Mouse (Mus musculus) cerebellum, adult 2 months (tissue): ENCODE results near the gene Itgb5. TPM values are rescaled to one million over a fixed set of nuclear protein-coding genes. Genes with fewer than 3 reads are reported as not detected.
A peak's percentile ranks its signal among the peaks of the same experiment; 100 is the strongest.

Experiments
- DNase-seq, 2 experiments: peaks; one replicate each; pipeline ENCODE4 v3.0.0; 2021
- H3K27ac ChIP-seq: fragments of 200-500 bp; 2 replicates; pipeline ENCODE4 v1.5.1; 2012; ENCODE audit warnings: low read length, control low read depth, inconsistent platforms; ENCODE audit not compliant: insufficient read depth
- H3K27me3 ChIP-seq: fragments of 200-500 bp; 2 replicates; pipeline ENCODE4 v1.6.1; 2012; ENCODE audit warnings: inconsistent platforms, mild to moderate bottlenecking, low read length, moderate library complexity; ENCODE audit not compliant: control insufficient read depth, insufficient read depth
- H3K4me1 ChIP-seq: fragments of 200-500 bp; 2 replicates; pipeline ENCODE4 v1.6.1; 2011; ENCODE audit warnings: low read length; ENCODE audit not compliant: control insufficient read depth, insufficient read depth
- H3K4me3 ChIP-seq: fragments of 200-500 bp; replicated peaks from 2 replicates; pipeline ENCODE3; 2011; ENCODE audit warnings: mild to moderate bottlenecking, low read depth, low read length, control low read depth; ENCODE audit not compliant: insufficient read depth
- CTCF ChIP-seq: fragments of 200-500 bp; IDR thresholded peaks from 2 replicates; pipeline ENCODE4 v1.5.1; 2011; ENCODE audit warnings: low read depth, mild to moderate bottlenecking, control low read depth, low read length, moderate library complexity, borderline replicate concordance; ENCODE audit not compliant: insufficient read depth
- POLR2A ChIP-seq: fragments of 200-500 bp; IDR thresholded peaks from 2 replicates; pipeline ENCODE4 v1.6.1; 2011; ENCODE audit warnings: low read length, control low read depth, borderline replicate concordance; ENCODE audit not compliant: insufficient read depth
- whole genome bisulfite sequencing: fragments of 180-500 bp; shearing (Covaris S2); methylation state at CpG from one replicate; pipeline ENCODE4 v1.1.7; 2018; 5-methylcytosine and 5-hydroxymethylcytosine counted together
- polyA plus RNA-seq: library from polyadenylated mRNA; depleted of rRNA; stranded (reverse); fragments of >200 nt; gene quantifications from 2 replicates; pipeline ENCODE4 v1.2.3, GENCODE M21; 2012

The Itgb5 gene
- polyA plus RNA-seq, 1 experiment, result 59.0 TPM

GRCm38 (mm10) chr16:33908239-33908638 lies 78.8 kb downstream of the Itgb5 start:
- no peak overlapping the region for H3K4me3 ChIP-seq
- no peaks in the 10 kb centered on the region for H3K27me3 ChIP-seq
- 50% methylated on average over 4 of the region's 4 CpGs for WGBS
- TF ChIP-seq POLR2A (no peak), CTCF (no peak)
- H3K4me1 ChIP-seq, result no peaks in the 10 kb centered on the region
- H3K27ac ChIP-seq, result no peak overlapping the region
- DNase-seq, result no peak

GRCm38 (mm10) chr16:33914997-33915396 lies 85.5 kb downstream of the Itgb5 start:
- WGBS, result 81% methylated on average over 4 of the region's 4 CpGs
- TF ChIP-seq POLR2A (no peak), CTCF (no peak)
- no peak for DNase-seq
- no peak overlapping the region for H3K27ac ChIP-seq
- H3K4me3 ChIP-seq, result no peak overlapping the region
- no peaks in the 10 kb centered on the region for H3K27me3 ChIP-seq
- H3K4me1 ChIP-seq, result peaks cover 17% of the 10 kb centered on the region

GRCm38 (mm10) chr16:33916473-33917251 lies 87.2 kb downstream of the Itgb5 start:
- Histone ChIP-seq H3K4me3 (no peak overlapping the region), H3K27me3 (no peaks in the 10 kb centered on the region), H3K27ac (no peak overlapping the region), H3K4me1 (peaks cover 20% of the 10 kb centered on the region)
- no peak for TF ChIP-seq CTCF
- DNase-seq, result peak; percentile 52 to 67
- 16% methylated on average over 12 of the region's 12 CpGs for WGBS

GRCm38 (mm10) chr16:33917390-33917789 lies 87.9 kb downstream of the Itgb5 start:
- Histone ChIP-seq H3K4me1 (peaks cover 27% of the 10 kb centered on the region), H3K4me3 (no peak overlapping the region), H3K27ac (no peak overlapping the region), H3K27me3 (no peaks in the 10 kb centered on the region)
- 60% methylated on average over 5 of the region's 5 CpGs for WGBS
- TF ChIP-seq POLR2A (no peak), CTCF (no peak)
- no peak for DNase-seq

GRCm38 (mm10) chr16:33917926-33918325 lies 88.5 kb downstream of the Itgb5 start:
- no peak overlapping the region for H3K27ac ChIP-seq
- WGBS, result 96% methylated on average over 5 of the region's 5 CpGs
- TF ChIP-seq CTCF (no peak), POLR2A (no peak)
- H3K4me3 ChIP-seq, result no peak overlapping the region
- H3K27me3 ChIP-seq, result no peaks in the 10 kb centered on the region
- H3K4me1 ChIP-seq, result peaks cover 28% of the 10 kb centered on the region
- DNase-seq, result no peak

GRCm38 (mm10) chr16:33921514-33921913 lies 92.0 kb downstream of the Itgb5 start:
- peaks cover 20% of the 10 kb centered on the region for H3K4me1 ChIP-seq
- 94% methylated on average over 5 of the region's 5 CpGs for WGBS
- H3K27me3 ChIP-seq, result no peaks in the 10 kb centered on the region
- no peak overlapping the region for H3K27ac ChIP-seq
- TF ChIP-seq POLR2A, result no peak
- no peak for TF ChIP-seq CTCF
- no peak overlapping the region for H3K4me3 ChIP-seq
- no peak for DNase-seq

GRCm38 (mm10) chr16:33922111-33923000 lies 92.9 kb downstream of the Itgb5 start:
- 50% methylated on average over 18 of the region's 18 CpGs for WGBS
- no peak overlapping the region for H3K4me3 ChIP-seq
- H3K27ac ChIP-seq, result no peak overlapping the region
- no peaks in the 10 kb centered on the region for H3K27me3 ChIP-seq
- peaks cover 11% of the 10 kb centered on the region for H3K4me1 ChIP-seq
- TF ChIP-seq POLR2A, result no peak
- DNase-seq, result peak in 1 of 2 experiments; percentile 57

- no peak for DNase-seq
- WGBS, result 86% methylated on average over 5 of the region's 5 CpGs
- Histone ChIP-seq H3K27me3 (no peaks in the 10 kb centered on the region), H3K4me3 (no peak overlapping the region), H3K4me1 (peaks cover 10% of the 10 kb centered on the region), H3K27ac (no peak overlapping the region)
- TF ChIP-seq CTCF (no peak), POLR2A (no peak)
Observed at GRCm38 (mm10) chr16:33923001-33923316, 93.5 kb downstream of the Itgb5 start.
